Mouse (Mus musculus) frontal cortex, postnatal 10 days (tissue): ENCODE measurements around the gene Sigirr.
A peak's percentile ranks its signal among the peaks of the same experiment; 100 is the strongest.

Experiments used
- DNase-seq, 2 experiments: peaks; one replicate each; pipeline ENCODE4 v3.0.0; 2022; ENCODE audit warnings: low spot score in 2 of 2, mixed read lengths in 1 of 2

The Sigirr gene

GRCm38 (mm10) chr7:141060426-141061242, 39.7 kb downstream of the Sigirr start, which contains the start of gene B4galnt4:
Gene B4galnt4, plus strand, starts transcription at chr7:141061104.
- DNase-seq, result peak; percentile 89 to 91

DNA sequence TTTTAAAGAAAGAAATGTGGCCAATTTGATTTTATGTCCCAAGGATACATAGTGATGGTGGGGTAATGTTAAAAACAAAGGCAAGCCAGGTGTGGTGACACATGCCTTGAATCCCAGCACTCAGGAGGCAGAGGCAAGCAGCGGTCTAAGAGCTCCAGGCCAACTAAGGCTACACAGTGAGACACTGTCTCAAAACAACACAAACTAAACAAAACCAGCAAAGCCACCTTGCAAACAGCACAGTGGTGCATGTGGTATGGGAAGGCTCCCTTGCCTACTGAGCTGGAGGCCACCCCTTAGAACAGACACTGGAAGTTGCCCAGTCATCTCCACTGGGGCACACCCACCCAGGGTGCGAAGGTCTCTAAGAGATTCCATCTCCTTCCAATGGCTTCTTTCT, 40.4 kb downstream of the Sigirr start:
- DNase-seq, result no peak

DNA sequence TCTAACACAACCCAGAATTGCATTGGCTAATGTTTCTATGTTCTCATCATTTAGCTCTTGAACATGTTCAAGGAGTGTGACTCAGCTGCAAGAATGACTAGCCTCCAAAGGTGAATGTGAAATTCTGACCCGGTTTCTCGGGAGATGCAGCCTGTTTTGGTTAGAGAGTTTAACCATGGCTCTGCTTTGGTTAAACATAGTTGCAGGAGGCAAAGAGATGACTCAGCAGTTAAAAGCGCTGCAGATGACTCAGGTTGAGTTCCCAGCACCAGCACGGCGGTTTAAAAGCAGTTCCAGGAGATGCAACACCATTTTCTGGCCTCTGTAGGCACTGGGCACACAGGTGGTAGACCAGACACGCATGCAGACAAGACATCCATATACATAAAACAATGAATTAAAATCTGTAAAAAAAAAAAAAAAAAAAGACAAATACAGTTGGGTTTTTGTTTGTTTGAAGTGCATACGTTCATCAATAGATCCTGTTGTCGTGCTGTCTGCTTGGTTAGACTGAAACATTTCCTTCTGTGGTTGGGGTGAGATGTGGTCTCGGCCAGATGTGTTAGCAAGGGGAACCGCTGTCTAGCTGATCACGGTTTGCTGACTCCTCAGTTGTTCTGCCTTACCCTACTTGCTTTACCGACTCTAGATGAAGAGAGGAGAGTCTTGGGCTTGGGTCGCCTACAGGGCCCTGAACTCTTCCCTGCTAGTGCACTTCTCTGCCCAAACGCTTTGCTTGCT, 41.6 kb downstream of the Sigirr start:
- no peak for DNase-seq

DNA sequence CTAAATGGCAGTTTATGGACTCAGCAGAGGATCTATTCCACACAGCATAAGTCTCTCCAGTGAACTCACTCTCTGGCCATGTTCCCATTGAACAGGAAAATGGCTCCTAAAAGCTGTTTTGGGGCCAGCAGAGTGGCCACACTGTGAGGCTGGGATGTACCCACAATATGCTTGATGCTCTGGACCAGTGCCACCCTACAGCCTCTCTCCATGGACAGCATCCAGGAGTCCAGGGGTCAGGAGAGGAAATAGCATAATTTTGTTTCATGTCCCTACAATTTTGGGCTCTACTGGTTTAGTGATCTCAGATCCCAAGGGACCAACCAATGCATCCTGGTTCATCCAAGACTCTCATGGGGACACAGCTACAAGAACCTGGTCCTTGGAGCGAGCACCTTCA, 42.8 kb downstream of the Sigirr start:
- DNase-seq, result no peak

GRCm38 (mm10) chr7:141056976-141057375, 43.4 kb downstream of the Sigirr start:
- DNase-seq, result no peak

- DNase-seq, result no peak
These were observed 44.6 kb downstream of the Sigirr start for GRCm38 (mm10) chr7:141055785-141056184.

DNA sequence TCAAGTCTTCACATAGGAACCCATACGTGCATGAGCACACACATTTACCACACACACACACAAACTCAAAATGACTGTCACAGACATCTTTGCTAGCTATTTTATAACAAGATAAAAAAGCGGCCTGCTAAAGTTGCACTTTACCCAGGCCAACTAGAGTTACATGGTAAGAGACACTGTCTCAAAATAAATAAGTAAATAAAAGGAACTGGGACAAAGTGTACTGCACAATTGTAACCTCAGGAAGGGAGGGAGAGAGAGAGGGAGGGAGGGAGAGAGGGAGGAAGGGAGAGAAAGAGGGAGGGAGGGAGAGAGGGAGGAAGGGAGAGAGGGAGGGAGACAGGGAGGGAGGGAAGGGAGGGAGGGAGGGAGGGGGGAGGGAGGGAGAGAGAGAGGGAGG, 48.0 kb downstream of the Sigirr start:
- DNase-seq, result no peak

- no peak for DNase-seq
These were observed 48.4 kb downstream of the Sigirr start for GRCm38 (mm10) chr7:141052016-141052415.

GRCm38 (mm10) chr7:141051060-141051685, 49.2 kb downstream of the Sigirr start:
- DNase-seq, result no peak

- DNase-seq, result no peak
These were observed 51.0 kb downstream of the Sigirr start for GRCm38 (mm10) chr7:141049326-141049725.

DNA sequence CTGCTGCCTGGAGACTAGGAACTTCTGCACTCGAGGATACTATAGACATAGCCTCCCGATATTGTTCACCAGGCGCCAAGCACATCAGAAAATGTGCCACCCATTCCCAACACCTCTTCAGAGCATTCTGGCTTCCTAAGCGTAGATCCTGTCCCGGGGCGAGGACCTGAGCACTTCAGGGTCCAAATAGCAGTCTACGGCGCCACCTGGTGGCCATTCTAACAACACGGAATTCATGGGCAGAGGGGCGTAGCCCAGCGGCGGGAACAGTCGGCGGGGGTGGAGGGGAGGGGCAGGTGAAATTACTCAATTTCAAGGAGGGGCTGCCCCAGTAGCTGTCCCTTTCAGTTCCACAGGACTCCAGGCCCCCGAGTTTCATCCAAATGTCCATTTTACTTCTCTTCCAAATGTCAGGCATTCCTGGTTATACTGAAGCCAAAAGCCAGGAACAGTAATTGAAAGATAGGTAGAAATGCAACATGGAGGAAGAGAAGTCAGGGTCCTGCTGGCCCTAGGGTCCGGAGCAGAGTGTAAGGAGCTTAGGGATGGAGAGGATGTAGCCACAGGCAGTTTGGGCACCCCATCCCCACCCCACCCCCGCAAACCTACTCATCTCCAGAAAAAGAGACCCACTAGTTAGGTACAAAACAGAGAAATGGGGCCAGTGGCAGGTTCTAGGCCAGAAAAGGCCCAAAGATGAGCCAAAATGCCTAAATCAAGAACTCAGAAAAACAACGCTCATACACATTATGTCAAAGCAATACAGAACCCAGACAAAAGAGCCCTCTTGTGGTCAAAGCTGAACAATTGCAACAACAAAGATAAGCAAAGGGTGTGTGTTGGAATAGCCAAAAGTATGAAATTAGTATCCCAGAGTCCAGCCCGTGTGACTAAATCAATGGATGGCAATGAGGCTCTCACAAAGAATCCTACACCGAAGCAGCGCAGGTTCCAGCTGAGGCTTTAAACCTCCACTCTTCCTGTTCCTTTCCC, 51.9 kb downstream of the Sigirr start:
- DNase-seq, result peak; percentile 68 to 88

DNA sequence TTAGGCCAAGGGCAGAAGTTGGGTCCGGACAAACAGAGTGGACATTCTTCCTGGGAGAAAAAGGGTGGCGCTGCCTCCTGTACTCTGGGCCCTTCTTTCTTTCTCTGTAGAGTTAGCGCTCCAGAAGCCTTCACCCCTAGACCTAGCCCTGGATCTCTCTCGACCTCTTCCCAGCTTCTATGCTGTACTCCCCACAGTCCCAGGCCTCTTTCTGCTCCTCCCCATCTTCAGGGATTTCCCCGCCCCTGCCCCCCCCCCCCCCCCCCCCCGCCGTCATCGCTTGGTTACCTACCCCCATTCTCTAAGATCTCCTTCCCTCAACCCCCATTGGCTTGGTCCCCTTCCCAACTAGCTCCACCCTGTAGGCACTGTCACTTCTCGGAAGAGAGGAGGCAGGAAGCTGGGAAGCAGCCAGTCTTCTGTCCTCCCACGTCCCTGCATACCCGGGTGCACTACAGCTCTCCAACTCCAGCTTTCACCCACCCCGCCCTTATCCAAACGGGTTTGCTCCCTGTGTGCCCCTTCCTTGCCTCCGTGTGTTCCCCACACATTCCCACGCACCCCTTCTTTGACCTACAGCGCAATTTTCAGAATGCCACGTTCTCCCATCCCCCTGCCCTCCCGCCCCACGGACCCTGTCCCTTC, 52.7 kb downstream of the Sigirr start:
- DNase-seq, result peak; percentile 66 to 81

DNA sequence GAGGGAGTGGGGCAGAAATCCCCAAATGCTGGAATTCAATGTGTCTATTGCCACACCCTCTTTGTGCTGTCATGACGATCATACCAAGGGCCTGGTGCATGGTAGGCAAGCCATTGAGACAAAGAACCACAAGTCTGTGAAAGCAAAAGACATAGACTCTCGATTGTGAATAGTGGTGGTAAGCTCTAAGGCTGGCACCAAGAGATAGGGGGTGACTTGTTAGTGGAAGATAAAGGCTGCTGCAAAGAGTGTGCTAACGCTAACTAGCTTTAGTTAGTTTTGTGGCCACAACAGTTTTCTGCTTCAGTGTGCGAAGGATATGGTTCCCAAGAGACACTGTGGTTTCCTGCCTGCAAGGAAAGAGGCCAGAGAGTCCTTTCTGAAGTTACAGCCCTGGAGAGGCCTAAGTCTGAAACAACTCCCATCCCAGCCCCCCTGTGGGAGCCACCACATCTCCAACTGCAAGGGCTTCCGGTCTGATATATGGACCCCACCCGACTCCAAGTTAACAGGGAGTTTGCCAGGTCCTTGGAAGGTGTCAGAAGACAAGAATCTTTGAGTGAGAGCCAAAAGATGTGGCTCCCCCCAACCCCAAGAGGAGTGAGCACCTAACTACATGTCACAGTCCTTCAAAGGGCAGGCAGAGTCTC, 53.3 kb downstream of the Sigirr start:
- DNase-seq, result no peak

GRCm38 (mm10) chr7:141042539-141042938, 57.8 kb downstream of the Sigirr start:
- no peak for DNase-seq

GRCm38 (mm10) chr7:141041661-141042060, 58.7 kb downstream of the Sigirr start:
- DNase-seq, result no peak
